Mouse (Mus musculus): ENCODE results near the gene Zbtb7b. TPM values are rescaled to one million over a fixed set of nuclear protein-coding genes. Genes with fewer than 3 reads are reported as not detected.
A peak's percentile ranks its signal among the peaks of the same experiment; 100 is the strongest.

Zbtb7b gene
- polyA plus RNA-seq, 1 experiment from 2014 or later = 0.49 TPM

DNA sequence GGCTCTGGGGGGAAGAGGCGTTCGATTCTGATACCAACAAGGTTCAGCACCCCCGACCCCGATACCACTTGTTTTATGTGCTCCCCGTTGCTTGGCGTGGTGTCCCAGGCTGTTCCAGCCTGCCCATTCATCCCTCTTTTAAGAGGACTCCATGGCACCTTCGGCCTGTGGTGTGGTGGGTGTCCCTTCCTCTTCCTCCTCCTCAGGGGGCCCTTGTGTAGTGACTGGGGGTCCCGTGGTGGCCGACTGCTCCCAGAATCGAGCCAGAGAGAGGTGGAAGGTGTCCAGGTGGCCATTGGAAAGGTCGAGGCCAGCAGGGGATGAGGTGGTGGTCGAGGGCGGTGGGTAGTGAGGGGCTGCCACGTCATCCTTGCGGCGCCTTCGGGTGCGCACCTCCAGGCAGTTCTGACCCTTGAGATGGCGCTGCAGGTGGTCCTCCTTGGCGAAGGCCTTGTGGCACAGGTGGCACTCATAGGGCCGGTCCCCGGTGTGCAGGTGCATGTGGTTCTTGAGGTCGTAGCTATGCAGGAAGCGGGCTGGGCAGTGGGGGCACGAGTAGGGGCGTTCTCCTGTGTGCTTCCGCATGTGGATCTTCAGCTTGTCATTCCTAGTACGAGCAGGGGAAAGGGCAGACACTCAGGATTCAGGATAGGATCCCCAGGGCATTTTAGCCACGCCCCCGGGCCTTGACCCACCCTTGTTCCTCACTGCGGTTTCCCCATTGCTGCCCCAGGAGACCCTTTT lies 15.0 kb downstream of the Zbtb7b start:
- ATAC-seq (replicated peaks; ENCODE audit: insufficient number of reproducible peaks, low FRiP score, low TSS enrichment, low read depth) = no peak
- H3K4me2 ChIP-seq (ENCODE audit: low read depth, low read length) = no peak overlapping the region
- H3K27me3 ChIP-seq (ENCODE audit: control insufficient read depth, insufficient read depth, low read length) = no peaks in the 10 kb centered on the region
- no peaks in the 10 kb centered on the region for H3K36me3 ChIP-seq (replicated peaks; ENCODE audit: control insufficient read depth, insufficient read depth, low read depth, low read length)
- H3K27ac ChIP-seq (replicated peaks; ENCODE audit: low read depth, low read length) = no peak overlapping the region
- DNase-seq (ENCODE audit: low spot score) = no peak
- WGBS = 86% methylated on average over 31 of the region's 31 CpGs
- no peak overlapping the region for H3K9ac ChIP-seq (replicated peaks; ENCODE audit: low read length)
- no peaks in the 10 kb centered on the region for H3K9me3 ChIP-seq (replicated peaks; ENCODE audit: control insufficient read depth, low read length)
- H3K4me3 ChIP-seq (ENCODE audit: low read depth, low read length) = no peak overlapping the region
- H3K4me1 ChIP-seq (ENCODE audit: control insufficient read depth, insufficient read depth, low read length) = peaks cover 2% of the 10 kb centered on the region; the same call in 1 of the 2 replicates

DNA sequence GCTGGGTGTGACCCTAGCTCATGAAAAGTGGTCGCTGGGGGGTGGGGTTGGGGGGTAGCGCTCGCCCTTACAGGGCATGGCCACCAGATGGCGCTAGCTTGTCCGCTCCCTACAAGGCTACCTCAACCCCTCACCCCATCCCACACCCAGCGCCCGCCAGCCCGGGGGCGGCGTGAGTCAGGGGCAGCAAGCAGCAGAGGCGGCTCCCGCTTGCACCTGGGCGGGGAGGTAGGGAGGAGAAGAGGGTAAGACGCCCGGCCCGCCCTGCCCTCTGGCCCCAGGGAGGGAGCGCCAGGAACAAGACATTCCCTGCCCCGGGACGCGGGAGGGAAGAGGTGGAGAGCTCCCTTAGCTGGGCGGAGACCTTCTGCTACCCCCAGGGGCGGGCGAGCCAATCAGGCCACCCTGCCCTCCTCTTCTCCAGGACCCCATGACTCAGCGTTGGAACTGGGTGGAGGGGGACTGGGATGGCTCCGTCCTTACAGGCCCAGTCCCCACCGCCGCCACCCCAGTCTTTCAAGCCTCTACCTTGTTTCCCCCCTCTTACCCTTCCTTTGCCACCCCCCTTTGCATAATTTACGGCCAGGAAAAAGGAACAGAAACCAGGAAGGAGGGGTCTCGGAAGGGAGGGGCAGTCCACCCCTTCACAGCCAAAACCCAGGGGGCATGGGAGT lies 16.0 kb downstream of the Zbtb7b start:
- Histone ChIP-seq H3K9me3 (replicated peaks; ENCODE audit: control insufficient read depth, low read length) (no peaks in the 10 kb centered on the region), H3K4me2 (ENCODE audit: low read depth, low read length) (peak overlapping the region; percentile 87), H3K36me3 (replicated peaks; ENCODE audit: control insufficient read depth, insufficient read depth, low read depth, low read length) (no peaks in the 10 kb centered on the region), H3K27ac (replicated peaks; ENCODE audit: low read depth, low read length) (0 out of 2 replicates have a peak overlapping the region, but pooled peaks have one; percentile 0), H3K4me1 (ENCODE audit: control insufficient read depth, insufficient read depth, low read length) (peaks cover 2% of the 10 kb centered on the region; the same call in 1 of the 2 replicates), H3K9ac (replicated peaks; ENCODE audit: low read length) (peak overlapping the region; percentile 70), H3K27me3 (ENCODE audit: control insufficient read depth, insufficient read depth, low read length) (no peaks in the 10 kb centered on the region), H3K4me3 (ENCODE audit: low read depth, low read length) (peak overlapping the region; percentile 53)
- 1% methylated on average over 25 of the region's 29 CpGs for WGBS
- peak; percentile 86 for ATAC-seq (replicated peaks; ENCODE audit: insufficient number of reproducible peaks, low FRiP score, low TSS enrichment, low read depth)
- peak; percentile 89 for DNase-seq (ENCODE audit: low spot score)

DNA sequence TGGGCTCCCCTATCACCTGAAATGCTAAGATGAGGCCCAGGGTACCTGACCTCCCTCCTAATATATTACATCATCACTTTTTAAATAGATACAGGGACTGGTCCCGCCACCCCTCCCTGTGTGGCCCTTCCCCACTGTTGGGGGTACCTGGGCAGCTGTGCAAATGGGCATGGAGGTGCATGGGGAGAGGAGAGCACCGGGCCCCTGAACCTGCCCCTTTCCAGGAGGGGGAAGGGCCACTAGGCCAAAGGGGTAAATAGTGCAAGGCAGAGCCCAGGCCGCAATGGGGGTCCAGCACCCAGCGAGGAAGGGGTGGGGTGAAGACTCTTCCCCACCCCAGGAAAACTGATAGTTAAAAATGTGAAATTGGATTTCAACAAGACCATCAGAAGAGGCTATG lies 16.7 kb downstream of the Zbtb7b start:
- 75% methylated on average over 4 of the region's 4 CpGs for WGBS

DNA sequence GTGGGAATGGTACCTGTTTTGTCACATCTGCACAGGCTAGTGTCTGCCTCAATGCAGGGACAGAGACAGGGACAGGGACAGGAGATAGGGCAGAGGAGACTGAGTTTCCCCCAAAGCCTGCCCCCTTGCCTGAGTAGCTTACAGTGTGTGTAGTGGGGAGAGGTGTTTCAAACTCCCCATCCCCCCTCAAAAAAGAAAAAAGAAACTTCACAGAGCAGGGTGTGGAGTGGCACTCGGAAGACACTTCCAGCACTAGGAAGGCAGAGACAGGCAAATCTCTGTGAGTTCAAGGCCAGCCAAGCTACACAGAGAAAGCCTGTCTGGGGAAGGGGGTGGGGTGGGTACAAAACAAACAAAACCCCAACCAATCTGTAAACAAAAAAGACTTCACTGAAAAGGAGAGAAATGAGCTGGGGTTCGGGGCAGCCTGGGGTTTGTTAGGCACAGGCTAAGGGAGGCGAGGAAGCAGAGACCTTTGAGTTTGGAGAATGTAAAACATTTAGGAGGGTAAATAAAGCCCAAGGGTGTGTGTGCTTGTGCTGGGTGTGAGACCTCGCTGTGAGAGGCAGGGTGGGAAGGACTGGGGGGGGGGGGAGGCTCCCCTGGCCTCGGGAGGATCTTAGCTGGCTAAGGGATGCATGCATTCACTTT lies 20.9 kb downstream of the Zbtb7b start:
- DNase-seq (ENCODE audit: low spot score) = no peak
- Histone ChIP-seq H3K36me3 (replicated peaks; ENCODE audit: control insufficient read depth, insufficient read depth, low read depth, low read length) (no peaks in the 10 kb centered on the region), H3K27me3 (ENCODE audit: control insufficient read depth, insufficient read depth, low read length) (no peaks in the 10 kb centered on the region), H3K4me1 (ENCODE audit: control insufficient read depth, insufficient read depth, low read length) (peaks cover under 1% of the 10 kb centered on the region; the same call in 1 of the 2 replicates), H3K4me2 (ENCODE audit: low read depth, low read length) (no peak overlapping the region), H3K4me3 (ENCODE audit: low read depth, low read length) (no peak overlapping the region), H3K9ac (replicated peaks; ENCODE audit: low read length) (no peak overlapping the region), H3K27ac (replicated peaks; ENCODE audit: low read depth, low read length) (no peak overlapping the region), H3K9me3 (replicated peaks; ENCODE audit: control insufficient read depth, low read length) (no peaks in the 10 kb centered on the region)
- ATAC-seq (replicated peaks; ENCODE audit: insufficient number of reproducible peaks, low FRiP score, low TSS enrichment, low read depth) = no peak
- WGBS = 46% methylated on average over 5 of the region's 5 CpGs

More for the DNA sequence above, 16.7 kb downstream of the Zbtb7b start:
- Histone ChIP-seq H3K36me3 (replicated peaks; ENCODE audit: control insufficient read depth, insufficient read depth, low read depth, low read length) (no peaks in the 10 kb centered on the region), H3K27me3 (ENCODE audit: control insufficient read depth, insufficient read depth, low read length) (no peaks in the 10 kb centered on the region), H3K27ac (replicated peaks; ENCODE audit: low read depth, low read length) (no peak overlapping the region), H3K4me3 (ENCODE audit: low read depth, low read length) (no peak overlapping the region), H3K9ac (replicated peaks; ENCODE audit: low read length) (no peak overlapping the region), H3K4me1 (ENCODE audit: control insufficient read depth, insufficient read depth, low read length) (peaks cover 2% of the 10 kb centered on the region; the same call in 1 of the 2 replicates), H3K9me3 (replicated peaks; ENCODE audit: control insufficient read depth, low read length) (no peaks in the 10 kb centered on the region), H3K4me2 (ENCODE audit: low read depth, low read length) (peak overlapping the region; percentile 87; the same call in 1 of the 2 replicates)
- no peak for DNase-seq (ENCODE audit: low spot score)
- ATAC-seq (replicated peaks; ENCODE audit: insufficient number of reproducible peaks, low FRiP score, low TSS enrichment, low read depth) = peak; percentile 16

DNA sequence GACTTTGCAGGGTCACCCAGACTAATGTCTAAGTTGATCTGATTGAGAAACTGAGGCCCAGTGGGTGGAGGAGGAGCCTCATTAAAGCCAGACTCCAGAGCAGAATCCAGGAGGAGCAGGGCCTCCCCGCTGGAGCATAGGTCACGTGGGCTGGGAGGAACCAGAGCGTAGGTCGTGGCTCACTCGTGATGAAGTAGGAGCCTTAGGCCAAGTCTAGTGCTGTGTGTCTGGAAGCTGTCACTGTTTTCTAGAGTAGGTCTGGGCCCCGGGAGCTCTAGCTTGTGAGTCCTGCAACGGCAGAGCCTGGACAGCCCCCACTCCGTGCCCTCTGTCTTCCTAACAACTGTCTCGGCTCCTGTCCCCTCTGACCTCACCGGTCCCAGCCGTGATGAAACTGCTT lies 27.2 kb downstream of the Zbtb7b start:
- H3K4me1 ChIP-seq (ENCODE audit: control insufficient read depth, insufficient read depth, low read length) = no peaks in the 10 kb centered on the region
- H3K27me3 ChIP-seq (ENCODE audit: control insufficient read depth, insufficient read depth, low read length) = no peaks in the 10 kb centered on the region
- no peak overlapping the region for H3K4me3 ChIP-seq (ENCODE audit: low read depth, low read length)
- 57% methylated on average over 11 of the region's 11 CpGs for whole genome bisulfite sequencing
- no peak for ATAC-seq (replicated peaks; ENCODE audit: insufficient number of reproducible peaks, low FRiP score, low TSS enrichment, low read depth)
- no peak overlapping the region for H3K4me2 ChIP-seq (ENCODE audit: low read depth, low read length)
- no peak overlapping the region for H3K9ac ChIP-seq (replicated peaks; ENCODE audit: low read length)
- no peak for DNase-seq (ENCODE audit: low spot score)
- H3K36me3 ChIP-seq (replicated peaks; ENCODE audit: control insufficient read depth, insufficient read depth, low read depth, low read length) = no peaks in the 10 kb centered on the region
- H3K9me3 ChIP-seq (replicated peaks; ENCODE audit: control insufficient read depth, low read length) = no peaks in the 10 kb centered on the region
- no peak overlapping the region for H3K27ac ChIP-seq (replicated peaks; ENCODE audit: low read depth, low read length)

DNA sequence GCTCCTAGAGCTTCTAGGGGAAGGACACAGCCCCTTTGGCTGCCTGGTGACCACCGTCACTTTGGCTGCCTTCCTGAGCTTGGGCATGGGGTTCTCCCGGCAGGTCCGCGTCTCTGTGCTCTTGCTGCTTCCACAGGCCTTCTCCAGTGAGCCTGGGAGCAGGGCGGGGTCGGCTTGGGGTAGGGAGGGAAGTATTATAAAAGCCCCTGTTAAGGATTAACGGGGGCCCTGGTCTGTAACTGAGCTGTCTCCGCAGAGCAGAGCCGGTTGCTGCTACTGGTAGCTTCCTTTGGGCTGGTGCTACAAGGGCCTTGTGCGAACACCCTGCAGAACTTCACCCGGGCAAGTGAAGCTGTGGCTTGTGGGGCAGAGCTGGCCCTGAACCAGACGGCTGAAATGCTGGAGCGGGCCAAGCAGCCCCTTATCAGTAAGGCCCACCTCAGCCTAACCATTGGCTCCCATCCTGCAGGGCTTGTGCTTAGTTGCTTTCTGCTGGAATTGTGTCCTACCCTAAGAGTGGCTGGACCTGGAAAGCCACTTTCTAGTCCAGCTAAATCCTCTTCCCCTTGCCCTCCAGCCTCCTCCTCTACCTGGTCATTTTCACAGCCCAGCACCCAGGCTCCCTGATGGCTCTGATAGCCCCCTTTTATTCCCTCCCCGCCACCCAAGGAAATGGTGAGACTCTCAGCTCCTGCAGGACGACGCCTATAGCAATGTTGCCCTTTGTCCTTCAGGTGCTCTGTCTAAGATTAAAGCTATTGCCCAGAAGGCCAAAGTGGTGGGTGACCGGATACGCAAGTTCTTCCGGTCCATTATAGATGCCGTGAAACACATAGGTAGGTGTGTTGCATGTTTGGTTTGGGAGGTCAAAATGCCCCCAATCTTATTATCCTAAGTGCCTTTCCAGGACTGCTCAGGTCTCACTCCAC lies 28.8 kb downstream of the Zbtb7b start:
- Histone ChIP-seq H3K9me3 (replicated peaks; ENCODE audit: control insufficient read depth, low read length) (no peaks in the 10 kb centered on the region), H3K4me1 (ENCODE audit: control insufficient read depth, insufficient read depth, low read length) (no peaks in the 10 kb centered on the region), H3K9ac (replicated peaks; ENCODE audit: low read length) (no peak overlapping the region), H3K4me3 (ENCODE audit: low read depth, low read length) (no peak overlapping the region), H3K27ac (replicated peaks; ENCODE audit: low read depth, low read length) (no peak overlapping the region), H3K27me3 (ENCODE audit: control insufficient read depth, insufficient read depth, low read length) (no peaks in the 10 kb centered on the region), H3K36me3 (replicated peaks; ENCODE audit: control insufficient read depth, insufficient read depth, low read depth, low read length) (no peaks in the 10 kb centered on the region), H3K4me2 (ENCODE audit: low read depth, low read length) (no peak overlapping the region)
- DNase-seq (ENCODE audit: low spot score) (no peak), ATAC-seq (replicated peaks; ENCODE audit: insufficient number of reproducible peaks, low FRiP score, low TSS enrichment, low read depth) (no peak)
- 79% methylated on average over 20 of the region's 20 CpGs for WGBS

DNA sequence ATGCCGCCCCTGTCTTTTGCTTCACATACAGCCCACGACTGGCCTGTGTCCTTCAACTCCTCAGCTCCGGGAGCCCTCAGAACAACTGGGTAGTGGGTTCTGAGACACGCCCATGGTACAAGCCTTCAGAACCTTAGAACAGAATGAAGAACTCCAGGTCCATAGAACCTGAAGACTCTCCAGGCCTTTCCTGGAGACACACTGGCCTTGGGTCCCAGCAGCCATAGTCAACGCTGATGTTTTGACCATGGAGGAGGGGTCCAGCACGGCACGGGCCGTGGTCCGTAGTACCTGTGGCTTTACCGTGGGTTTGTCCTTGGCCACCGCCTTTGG lies 29.5 kb downstream of the Zbtb7b start, which contains the start of gene Dcst1:
Gene Dcst1, minus strand, starts transcription at position 101 of the 333 bp plus-strand sequence.
- H3K36me3 ChIP-seq (replicated peaks; ENCODE audit: control insufficient read depth, insufficient read depth, low read depth, low read length) = no peaks in the 10 kb centered on the region
- DNase-seq (ENCODE audit: low spot score) = no peak
- no peak within 1 kb of the TSS for H3K9ac ChIP-seq (replicated peaks; ENCODE audit: low read length)
- H3K4me2 ChIP-seq (ENCODE audit: low read depth, low read length) = no peak within 1 kb of the TSS
- no peaks in the 10 kb centered on the region for H3K4me1 ChIP-seq (ENCODE audit: control insufficient read depth, insufficient read depth, low read length)
- H3K4me3 ChIP-seq (ENCODE audit: low read depth, low read length) = no peak within 1 kb of the TSS
- ATAC-seq (replicated peaks; ENCODE audit: insufficient number of reproducible peaks, low FRiP score, low TSS enrichment, low read depth) = no peak
- no peak within 1 kb of the TSS for H3K27ac ChIP-seq (replicated peaks; ENCODE audit: low read depth, low read length)
- H3K27me3 ChIP-seq (ENCODE audit: control insufficient read depth, insufficient read depth, low read length) = no peaks in the 10 kb centered on the region
- H3K9me3 ChIP-seq (replicated peaks; ENCODE audit: control insufficient read depth, low read length) = no peaks in the 10 kb centered on the region
- WGBS = 85% methylated on average over 11 of the region's 11 CpGs
